Mouse (Mus musculus) intestine, postnatal 0 days (tissue): Measurements from ENCODE around the gene Nf1. TPM values are rescaled to one million over a fixed set of nuclear protein-coding genes. Genes with fewer than 3 reads are reported as not detected.
A peak's percentile ranks its signal among the peaks of the same experiment; 100 is the strongest.

Experiments
- ATAC-seq: fragments of 200-750 bp; cut with Nextera tagmentation; 2 replicates; pipeline ENCODE4 v1.8.0; 2017; ENCODE audit warnings: mild to moderate bottlenecking, moderate TSS enrichment, moderate library complexity
- H3K27ac ChIP-seq: fragments of 300-500 bp; sonication (generic); 2 replicates; pipeline ENCODE4 v1.5.1; 2014; ENCODE audit warnings: mild to moderate bottlenecking, low read depth, low read length, moderate library complexity
- H3K27me3 ChIP-seq: fragments of 300-500 bp; sonication (generic); replicated peaks from 2 replicates; pipeline ENCODE4 v1.6.1; 2014; ENCODE audit warnings: low read length, mixed read lengths; ENCODE audit not compliant: control insufficient read depth, insufficient read depth
- H3K36me3 ChIP-seq: fragments of 300-500 bp; sonication (generic); 2 replicates; pipeline ENCODE4 v1.6.1; 2014; ENCODE audit warnings: mild to moderate bottlenecking, moderate library complexity; ENCODE audit not compliant: control insufficient read depth, insufficient read depth
- H3K4me1 ChIP-seq: fragments of 300-500 bp; sonication (generic); replicated peaks from 2 replicates; pipeline ENCODE4 v1.6.1; 2014; ENCODE audit warnings: antibody characterized with exemption, low read length, mixed read lengths; ENCODE audit not compliant: control insufficient read depth, insufficient read depth
- H3K4me2 ChIP-seq: fragments of 300-500 bp; sonication (generic); replicated peaks from 2 replicates; pipeline ENCODE4 v1.6.1; 2014; ENCODE audit warnings: low read depth, mild to moderate bottlenecking, moderate library complexity
- H3K4me3 ChIP-seq: fragments of 300-500 bp; sonication (generic); 2 replicates; pipeline ENCODE4 v1.5.1; 2014; ENCODE audit warnings: low read depth, low read length
- H3K9ac ChIP-seq: fragments of 300-500 bp; sonication (generic); 2 replicates; pipeline ENCODE4 v1.6.1; 2014; ENCODE audit warnings: mild to moderate bottlenecking, low read depth, low read length
- H3K9me3 ChIP-seq: fragments of 300-500 bp; sonication (generic); 2 replicates; pipeline ENCODE4 v1.6.1; 2016; ENCODE audit warnings: mixed run types; ENCODE audit not compliant: control insufficient read depth
- CTCF ChIP-seq: sonication (generic); IDR thresholded peaks from 2 replicates; pipeline ENCODE4 v1.5.1; 2016; ENCODE audit warnings: low read depth, mild to moderate bottlenecking, control low read depth, antibody characterized with exemption, moderate library complexity
- WGBS: fragments of 180-500 bp; shearing (Covaris S2); extraction: QIAGEN DNeasy Blood & Tissue Kit; methylation state at CpG from one replicate; pipeline ENCODE4 v1.1.7; 2014; 5-methylcytosine and 5-hydroxymethylcytosine counted together
- polyA plus RNA-seq: library from polyadenylated mRNA; unstranded; fragments of >200 nt; fragmentation: Nextera tagmentation; extraction: Ambion mirVana; gene quantifications from 2 replicates; pipeline ENCODE4 v1.2.1, GENCODE M21; 2015

Nf1 gene
- polyA plus RNA-seq, 1 experiment from 2014 or later = 6.3 TPM

DNA sequence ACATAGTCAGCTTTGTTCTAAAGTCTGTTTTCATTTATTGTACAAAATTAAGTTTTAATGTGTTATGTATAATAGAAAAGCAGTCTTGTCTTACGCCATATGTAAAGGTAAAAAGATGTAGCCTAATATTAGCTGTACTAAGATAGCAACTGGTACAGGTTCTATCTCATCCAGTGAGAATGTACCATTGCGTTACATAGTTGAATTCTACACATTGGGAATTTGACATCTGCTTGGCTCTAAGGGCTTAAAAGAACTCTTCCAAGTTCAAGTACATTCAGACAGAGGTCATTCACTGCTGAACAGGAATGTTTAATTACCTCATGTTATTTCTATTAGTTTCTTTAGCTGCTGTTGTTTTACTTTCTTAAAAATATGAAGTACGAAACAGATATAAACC lies 187.1 kb downstream of the Nf1 start:
- H3K4me3 ChIP-seq = no peak overlapping the region
- no peaks in the 10 kb centered on the region for H3K4me1 ChIP-seq
- TF ChIP-seq CTCF = no peak
- H3K27ac ChIP-seq = no peak overlapping the region
- ATAC-seq = no peak
- no peaks in the 10 kb centered on the region; the same call in 1 of the 2 replicates for H3K36me3 ChIP-seq
- WGBS = 86% methylated on average over 3 of the region's 3 CpGs
- no peaks in the 10 kb centered on the region for H3K27me3 ChIP-seq
- no peak overlapping the region for H3K4me2 ChIP-seq
- H3K9me3 ChIP-seq = no peaks in the 10 kb centered on the region
- no peak overlapping the region for H3K9ac ChIP-seq

- no peak overlapping the region for H3K9ac ChIP-seq
- H3K4me3 ChIP-seq = no peak overlapping the region
- H3K9me3 ChIP-seq = no peaks in the 10 kb centered on the region
- TF ChIP-seq CTCF = no peak
- no peaks in the 10 kb centered on the region; the same call in 1 of the 2 replicates for H3K36me3 ChIP-seq
- peak overlapping the region; percentile 35; the same call in 1 of the 2 replicates for H3K27ac ChIP-seq
- no peaks in the 10 kb centered on the region for H3K27me3 ChIP-seq
- 0 out of 2 replicates have a peak overlapping the region, but pooled peaks have one; percentile 4 for H3K4me2 ChIP-seq
- 56% methylated on average over 15 of the region's 15 CpGs for WGBS
- no peaks in the 10 kb centered on the region for H3K4me1 ChIP-seq
- ATAC-seq = no peak
Measured at GRCm38 (mm10) chr11:79527015-79527738, 187.7 kb downstream of the Nf1 start.

- H3K4me1 ChIP-seq = no peaks in the 10 kb centered on the region
- no peaks in the 10 kb centered on the region for H3K27me3 ChIP-seq
- no peak for TF ChIP-seq CTCF
- H3K9ac ChIP-seq = no peak overlapping the region
- H3K36me3 ChIP-seq = no peaks in the 10 kb centered on the region; the same call in 1 of the 2 replicates
- no peak for ATAC-seq
- H3K9me3 ChIP-seq = no peaks in the 10 kb centered on the region
- H3K4me2 ChIP-seq = no peak overlapping the region
- H3K27ac ChIP-seq = peak overlapping the region; percentile 35; the same call in 1 of the 2 replicates
- no peak overlapping the region for H3K4me3 ChIP-seq
- WGBS = 81% methylated on average over 5 of the region's 5 CpGs
Measured at GRCm38 (mm10) chr11:79527739-79528384, 188.4 kb downstream of the Nf1 start.

GRCm38 (mm10) chr11:79528601-79529000 lies 189.1 kb downstream of the Nf1 start:
- Histone ChIP-seq H3K36me3 (no peaks in the 10 kb centered on the region; the same call in 1 of the 2 replicates), H3K4me1 (no peaks in the 10 kb centered on the region), H3K4me2 (no peak overlapping the region), H3K27me3 (no peaks in the 10 kb centered on the region), H3K27ac (no peak overlapping the region), H3K9me3 (no peaks in the 10 kb centered on the region), H3K9ac (no peak overlapping the region), H3K4me3 (no peak overlapping the region)
- 78% methylated on average over 3 of the region's 3 CpGs for WGBS
- ATAC-seq = no peak
- TF ChIP-seq CTCF = no peak

DNA sequence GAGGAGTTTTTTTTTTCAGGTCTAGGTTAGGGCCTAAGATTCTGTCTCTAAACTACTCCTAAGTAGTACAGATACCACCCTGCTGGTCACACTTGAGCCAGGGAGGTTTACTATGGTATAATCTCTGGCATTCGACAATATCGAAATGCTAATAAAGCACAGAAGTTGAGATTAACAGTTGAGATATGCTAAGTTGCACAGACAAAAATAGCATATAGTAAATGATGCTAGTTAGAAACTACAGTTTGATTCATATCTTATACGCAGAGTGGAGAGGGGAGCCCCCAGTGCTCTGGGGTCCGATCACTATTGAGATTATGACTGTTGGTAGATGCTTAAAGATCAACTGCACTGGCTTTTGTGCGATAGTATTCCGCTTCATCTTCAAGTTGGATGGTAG lies 189.7 kb downstream of the Nf1 start:
- H3K4me1 ChIP-seq = no peaks in the 10 kb centered on the region
- no peaks in the 10 kb centered on the region for H3K9me3 ChIP-seq
- H3K4me3 ChIP-seq = no peak overlapping the region
- no peak overlapping the region for H3K27ac ChIP-seq
- no peaks in the 10 kb centered on the region for H3K27me3 ChIP-seq
- no peak overlapping the region for H3K9ac ChIP-seq
- no peak for TF ChIP-seq CTCF
- WGBS = 91% methylated on average over 6 of the region's 6 CpGs
- H3K4me2 ChIP-seq = no peak overlapping the region
- H3K36me3 ChIP-seq = no peaks in the 10 kb centered on the region; the same call in 1 of the 2 replicates
- no peak for ATAC-seq

DNA sequence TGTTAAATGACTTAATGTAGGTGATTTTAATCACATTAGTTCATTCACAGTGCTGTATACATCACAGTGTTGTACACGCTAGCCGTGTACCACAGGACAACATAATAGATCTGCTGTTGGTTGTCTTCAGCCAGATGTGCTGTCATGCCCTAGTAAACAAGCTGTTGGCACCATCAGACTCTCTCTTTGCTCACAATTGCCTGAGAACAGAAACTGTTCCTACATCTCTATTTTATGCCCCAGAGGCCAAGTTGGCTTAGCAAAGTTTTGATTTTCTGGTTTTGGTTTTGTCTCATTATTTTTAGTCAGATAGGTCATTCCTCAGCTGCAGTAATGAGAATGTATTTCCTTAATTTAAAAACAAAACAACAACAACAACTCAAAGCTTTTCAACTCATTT lies 190.2 kb downstream of the Nf1 start:
- ATAC-seq = no peak
- no peak for TF ChIP-seq CTCF
- Histone ChIP-seq H3K27me3 (no peaks in the 10 kb centered on the region), H3K36me3 (no peaks in the 10 kb centered on the region), H3K27ac (no peak overlapping the region), H3K4me2 (no peak overlapping the region), H3K4me1 (no peaks in the 10 kb centered on the region), H3K9ac (no peak overlapping the region), H3K4me3 (no peak overlapping the region), H3K9me3 (no peaks in the 10 kb centered on the region)
- WGBS = 79% methylated on average over 2 of the region's 2 CpGs
